Mouse (Mus musculus): Measurements from ENCODE around the gene Slc7a10. TPM values are rescaled to one million over a fixed set of nuclear protein-coding genes. Genes with fewer than 3 reads are reported as not detected.

Slc7a10 gene
- polyA plus RNA-seq (2015; fragmentation: Illumina TruSeq; extraction: RNeasy Lipid Tissue Mini Kit (QIAGEN cat#74804); ENCODE audit: low read depth, low replicate concordance), result 44.1 TPM

GRCm38 (mm10) chr7:35185889-35186569, at the start of gene Slc7a10:
Gene Slc7a10 (plus strand): TSS chr7:35186385.

DNA sequence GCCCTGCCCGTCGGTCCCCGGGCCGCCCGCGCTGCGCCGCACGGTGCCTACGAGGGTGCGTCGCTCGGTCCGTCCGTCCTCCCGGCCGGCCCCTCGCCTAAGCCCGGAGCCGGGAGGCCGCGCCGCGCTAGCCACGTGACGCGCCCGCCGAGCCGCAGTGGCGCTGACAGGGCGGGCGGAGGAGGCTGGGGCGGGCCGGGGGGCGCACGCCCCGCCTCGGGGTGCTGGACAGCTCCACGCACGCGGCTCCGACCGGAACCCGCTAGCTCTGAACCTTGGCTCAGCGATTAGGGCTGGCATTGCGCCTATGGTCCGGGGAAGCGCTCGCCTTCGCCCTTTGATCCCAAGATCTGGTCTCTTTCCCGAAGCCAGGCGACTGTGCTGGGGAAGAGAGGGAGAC, 29.0 kb downstream of the Slc7a10 start, which contains the start of gene Lrp3:
TSS of gene Lrp3 (minus strand) at position 274 of the 400 bp plus-strand sequence.

Other genes starting within 250 kb of the Slc7a10 start
- 24.3 TPM for gene Cebpg, start 129.8 kb upstream of the Slc7a10 start, polyA plus RNA-seq (2015; fragmentation: Illumina TruSeq; extraction: RNeasy Lipid Tissue Mini Kit (QIAGEN cat#74804); ENCODE audit: low read depth, low replicate concordance)
- 5.7 TPM for gene Cebpa, start 67.1 kb upstream of the Slc7a10 start, polyA plus RNA-seq (2015; fragmentation: Illumina TruSeq; extraction: RNeasy Lipid Tissue Mini Kit (QIAGEN cat#74804); ENCODE audit: low read depth, low replicate concordance)
- 56.0 TPM for gene Lrp3, start 29.1 kb downstream of the Slc7a10 start, polyA plus RNA-seq (2015; fragmentation: Illumina TruSeq; extraction: RNeasy Lipid Tissue Mini Kit (QIAGEN cat#74804); ENCODE audit: low read depth, low replicate concordance)
- 17.5 TPM for gene Gpatch1, start 132.1 kb downstream of the Slc7a10 start, polyA plus RNA-seq (2015; fragmentation: Illumina TruSeq; extraction: RNeasy Lipid Tissue Mini Kit (QIAGEN cat#74804); ENCODE audit: low read depth, low replicate concordance)
- gene Rhpn2, start 147.8 kb downstream of the Slc7a10 start, polyA plus RNA-seq (2015; fragmentation: Illumina TruSeq; extraction: RNeasy Lipid Tissue Mini Kit (QIAGEN cat#74804); ENCODE audit: low read depth, low replicate concordance), result 5.9 TPM
- 7.1 TPM for gene Faap24, start 210.5 kb downstream of the Slc7a10 start, polyA plus RNA-seq (2015; fragmentation: Illumina TruSeq; extraction: RNeasy Lipid Tissue Mini Kit (QIAGEN cat#74804); ENCODE audit: low read depth, low replicate concordance)
- gene Cep89, start 210.7 kb downstream of the Slc7a10 start, polyA plus RNA-seq (2015; fragmentation: Illumina TruSeq; extraction: RNeasy Lipid Tissue Mini Kit (QIAGEN cat#74804); ENCODE audit: low read depth, low replicate concordance), result 17.4 TPM

All from brain, adult 10 weeks (tissue).